Mouse (Mus musculus): ENCODE data around the gene Tanc2. TPM values are rescaled to one million over a fixed set of nuclear protein-coding genes. Genes with fewer than 3 reads are reported as not detected.

Tanc2 gene
- polyA plus RNA-seq, 1 experiment from 2014 or later = 13.3 TPM

Small RNAs within 50 kb of the gene (microRNA-seq; reads per million reads assigned to microRNA genes)
- gene Gm23990 = not detected

Other genes with a start within 250 kb of the Tanc2 start
- gene March10, start 133.3 kb upstream of the Tanc2 start, polyA plus RNA-seq (2014; fragmentation: Nextera tagmentation; extraction: Ambion mirVana) = not detected in 2 replicates

Data from intestine, embryonic 14.5 days (tissue).